Mouse (Mus musculus): ENCODE results near the gene Klf2. TPM values are rescaled to one million over a fixed set of nuclear protein-coding genes. Genes with fewer than 3 reads are reported as not detected.

The Klf2 gene
- polyA plus RNA-seq, 1 experiment from 2014 or later: 15.2 TPM

DNA sequence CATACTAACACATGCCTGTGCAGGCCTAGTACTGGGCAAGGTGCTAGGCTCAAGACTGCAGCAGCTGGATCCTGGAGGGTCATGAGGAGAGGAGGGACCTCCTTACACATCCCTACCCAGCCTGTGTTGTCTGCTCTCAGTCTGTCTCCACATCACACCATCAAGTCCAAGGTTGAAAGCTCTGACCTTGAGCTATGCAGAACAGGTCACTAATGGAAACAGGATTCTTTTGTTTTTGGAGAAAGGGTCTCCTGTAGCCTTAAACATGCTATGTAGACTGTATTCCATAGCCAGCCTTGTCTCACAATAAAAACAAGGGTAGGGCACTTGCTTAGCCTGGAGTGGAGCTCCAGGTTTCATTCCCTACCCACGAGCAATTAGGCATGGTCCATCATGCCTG, 30.1 kb downstream of the Klf2 start:
- H3K9me3 ChIP-seq (ENCODE audit: low read depth, low read length): no peaks in the 10 kb centered on the region
- WGBS: 88% methylated on average over 1 of the region's 1 CpGs
- H3K4me1 ChIP-seq (ENCODE audit: insufficient read depth): no peaks in the 10 kb centered on the region
- H3K36me3 ChIP-seq (ENCODE audit: insufficient read depth): peaks cover 51% of the 10 kb centered on the region
- no peak overlapping the region for H3K9ac ChIP-seq
- H3K27me3 ChIP-seq (ENCODE audit: insufficient read depth, low read length): no peaks in the 10 kb centered on the region
- TF ChIP-seq CTCF (IDR thresholded peaks at IDR 0.05; ENCODE audit: low read depth): no peak
- no peak overlapping the region for H3K4me2 ChIP-seq
- ATAC-seq (ENCODE audit: insufficient read depth) (no peak), DNase-seq (no peak)
- no peak overlapping the region for H3K4me3 ChIP-seq (ENCODE audit: low read depth, low read length)
- H3K27ac ChIP-seq (ENCODE audit: low read depth): no peak overlapping the region

DNA sequence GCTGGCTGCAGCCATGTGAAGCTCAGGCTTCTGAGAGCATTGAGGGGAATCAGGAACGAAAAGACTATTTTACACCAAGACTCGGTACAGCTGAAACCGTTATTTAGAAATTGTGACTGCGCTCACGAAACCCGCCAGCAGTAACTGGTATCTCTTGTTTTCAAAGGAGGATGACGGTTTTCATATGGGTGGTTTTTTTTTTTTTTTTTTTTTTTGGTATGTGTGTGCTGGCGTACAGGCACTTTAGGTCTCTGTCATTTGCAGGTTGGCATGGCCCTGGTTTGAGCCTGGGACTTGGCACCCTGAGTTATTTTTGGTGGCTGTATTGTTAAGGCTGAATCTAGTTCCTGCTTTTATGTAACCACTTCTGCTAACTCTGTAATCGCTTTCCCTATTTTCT, 31.0 kb downstream of the Klf2 start:
- Histone ChIP-seq H3K4me3 (ENCODE audit: low read depth, low read length) (no peak overlapping the region), H3K9me3 (ENCODE audit: low read depth, low read length) (no peaks in the 10 kb centered on the region), H3K4me2 (no peak overlapping the region), H3K9ac (no peak overlapping the region), H3K27ac (ENCODE audit: low read depth) (no peak overlapping the region), H3K27me3 (ENCODE audit: insufficient read depth, low read length) (no peaks in the 10 kb centered on the region), H3K36me3 (ENCODE audit: insufficient read depth) (peaks cover 50% of the 10 kb centered on the region), H3K4me1 (ENCODE audit: insufficient read depth) (no peaks in the 10 kb centered on the region)
- no peak for ATAC-seq (ENCODE audit: insufficient read depth)
- no peak for DNase-seq
- 88% methylated on average over 9 of the region's 9 CpGs for WGBS
- no peak for TF ChIP-seq CTCF (IDR thresholded peaks at IDR 0.05; ENCODE audit: low read depth)

DNA sequence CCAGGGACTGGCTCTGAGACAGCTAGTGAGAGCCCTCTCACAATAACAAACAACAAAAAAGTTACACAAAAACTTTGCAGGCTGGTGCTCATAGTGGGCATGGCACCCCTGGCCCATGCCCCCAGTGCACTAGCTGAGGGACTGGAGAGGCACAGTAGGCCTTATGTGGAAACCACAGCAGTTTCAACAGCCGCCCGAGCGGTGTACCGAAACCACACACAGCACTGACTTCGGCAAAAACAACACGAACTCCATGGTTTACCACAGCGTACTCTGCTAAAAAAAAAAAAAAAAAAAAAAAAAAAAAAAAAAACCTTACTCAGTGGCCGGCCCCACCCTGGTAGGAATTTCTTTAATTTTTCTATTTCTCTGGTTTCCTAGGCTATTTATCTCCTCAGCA, 31.9 kb downstream of the Klf2 start:
- no peak overlapping the region for H3K4me3 ChIP-seq (ENCODE audit: low read depth, low read length)
- no peak for TF ChIP-seq CTCF (IDR thresholded peaks at IDR 0.05; ENCODE audit: low read depth)
- H3K9me3 ChIP-seq (ENCODE audit: low read depth, low read length): no peaks in the 10 kb centered on the region
- H3K27me3 ChIP-seq (ENCODE audit: insufficient read depth, low read length): no peaks in the 10 kb centered on the region
- no peaks in the 10 kb centered on the region for H3K4me1 ChIP-seq (ENCODE audit: insufficient read depth)
- peaks cover 45% of the 10 kb centered on the region for H3K36me3 ChIP-seq (ENCODE audit: insufficient read depth)
- DNase-seq (no peak), ATAC-seq (ENCODE audit: insufficient read depth) (no peak)
- WGBS: 92% methylated on average over 8 of the region's 8 CpGs
- H3K27ac ChIP-seq (ENCODE audit: low read depth): no peak overlapping the region
- no peak overlapping the region for H3K9ac ChIP-seq
- H3K4me2 ChIP-seq: no peak overlapping the region

DNA sequence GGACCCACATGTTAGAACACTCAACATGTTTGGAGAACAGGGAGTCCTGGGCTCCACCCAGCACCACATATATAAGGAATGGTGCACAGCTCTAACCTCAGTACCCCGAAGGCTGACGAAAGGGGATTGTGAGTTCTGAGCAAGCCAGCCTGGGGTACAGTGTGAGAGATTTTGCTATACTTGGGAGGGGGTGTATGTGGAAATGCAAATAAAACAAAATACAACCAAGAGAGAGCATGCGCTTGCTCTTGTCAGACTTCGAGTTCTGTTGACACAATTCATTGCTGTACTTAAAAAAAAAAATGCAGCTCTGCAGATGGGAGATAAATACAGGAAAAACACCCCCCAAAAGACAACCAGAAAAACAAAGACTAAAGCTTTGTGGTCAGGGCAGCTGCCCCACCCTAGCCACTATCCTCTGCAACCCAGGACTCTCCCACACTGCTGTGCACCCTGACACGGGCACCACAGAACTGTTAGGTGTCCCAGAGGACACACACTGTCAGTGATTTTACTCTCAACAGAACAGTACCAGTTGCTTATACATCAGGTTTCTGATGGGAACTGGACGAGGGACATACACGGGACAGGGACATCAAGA, 32.7 kb downstream of the Klf2 start:
- H3K9me3 ChIP-seq (ENCODE audit: low read depth, low read length): no peaks in the 10 kb centered on the region
- H3K4me2 ChIP-seq: no peak overlapping the region
- no peaks in the 10 kb centered on the region for H3K27me3 ChIP-seq (ENCODE audit: insufficient read depth, low read length)
- DNase-seq (no peak), ATAC-seq (ENCODE audit: insufficient read depth) (no peak)
- H3K36me3 ChIP-seq (ENCODE audit: insufficient read depth): peaks cover 46% of the 10 kb centered on the region
- 86% methylated on average over 7 of the region's 7 CpGs for WGBS
- no peak overlapping the region for H3K9ac ChIP-seq
- TF ChIP-seq CTCF (IDR thresholded peaks at IDR 0.05; ENCODE audit: low read depth): no peak
- H3K27ac ChIP-seq (ENCODE audit: low read depth): no peak overlapping the region
- no peak overlapping the region for H3K4me3 ChIP-seq (ENCODE audit: low read depth, low read length)
- no peaks in the 10 kb centered on the region for H3K4me1 ChIP-seq (ENCODE audit: insufficient read depth)

DNA sequence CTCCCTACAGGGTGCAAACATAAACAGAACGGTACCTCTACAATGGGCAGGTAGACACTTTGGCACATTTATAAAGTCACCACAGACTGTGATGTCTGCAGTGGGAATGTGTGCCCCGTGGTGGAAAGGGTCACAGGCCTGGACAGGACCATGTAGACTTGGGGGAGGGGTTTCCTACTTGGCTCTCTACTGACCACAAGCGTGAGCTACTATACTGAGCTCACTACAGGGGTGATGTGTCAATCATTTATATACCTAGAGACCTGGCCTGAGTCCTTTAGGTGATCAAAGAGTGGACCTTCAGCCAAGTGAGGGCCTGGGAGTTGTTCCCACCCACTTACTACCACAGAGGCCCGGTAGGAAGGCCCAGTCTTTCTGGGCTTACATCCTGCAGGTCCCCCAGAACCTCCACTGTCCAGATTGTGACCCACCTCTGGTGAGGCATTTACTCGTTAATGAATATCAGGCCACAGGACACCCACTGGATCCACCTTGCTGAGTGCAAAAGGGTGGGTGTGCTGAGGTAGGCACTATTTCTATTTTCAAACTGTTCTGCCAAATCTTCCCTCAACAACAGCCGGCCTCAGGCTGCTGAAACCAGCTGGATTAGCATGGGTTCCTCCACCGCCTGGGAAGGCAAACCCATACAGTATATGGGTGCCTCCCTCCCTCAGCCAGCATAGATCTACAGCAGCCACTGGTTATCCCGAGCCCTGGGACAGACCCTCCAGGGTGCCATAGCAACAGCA, 34.3 kb downstream of the Klf2 start:
- Histone ChIP-seq H3K27ac (ENCODE audit: low read depth) (no peak overlapping the region), H3K9ac (no peak overlapping the region), H3K27me3 (ENCODE audit: insufficient read depth, low read length) (no peaks in the 10 kb centered on the region), H3K4me1 (ENCODE audit: insufficient read depth) (no peaks in the 10 kb centered on the region), H3K4me2 (no peak overlapping the region), H3K9me3 (ENCODE audit: low read depth, low read length) (no peaks in the 10 kb centered on the region), H3K4me3 (ENCODE audit: low read depth, low read length) (no peak overlapping the region), H3K36me3 (ENCODE audit: insufficient read depth) (peaks cover 50% of the 10 kb centered on the region)
- 69% methylated on average over 8 of the region's 8 CpGs for WGBS
- no peak for TF ChIP-seq CTCF (IDR thresholded peaks at IDR 0.05; ENCODE audit: low read depth)
- DNase-seq: no peak
- ATAC-seq (ENCODE audit: insufficient read depth): peak; percentile 81

DNA sequence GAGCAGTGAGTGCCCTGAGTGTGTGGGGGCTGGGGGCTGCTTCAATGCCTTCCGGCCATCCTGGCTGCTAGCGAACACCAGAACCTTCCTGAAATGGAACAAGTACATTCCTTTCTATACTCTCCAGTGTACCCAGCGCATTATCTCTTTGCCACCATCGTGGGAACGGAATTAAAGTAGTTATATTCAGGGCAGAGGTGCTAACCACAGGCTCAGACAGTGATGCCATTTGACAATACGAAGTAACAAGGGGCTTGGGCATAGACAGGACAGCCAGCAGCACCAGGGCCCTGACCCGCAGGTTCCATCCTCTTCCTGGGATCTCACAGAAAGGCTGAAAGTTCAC, 34.8 kb downstream of the Klf2 start:
- DNase-seq (peak; percentile 41), ATAC-seq (ENCODE audit: insufficient read depth) (no peak)
- Histone ChIP-seq H3K36me3 (ENCODE audit: insufficient read depth) (peaks cover 54% of the 10 kb centered on the region), H3K9ac (no peak overlapping the region), H3K27ac (ENCODE audit: low read depth) (no peak overlapping the region), H3K27me3 (ENCODE audit: insufficient read depth, low read length) (no peaks in the 10 kb centered on the region), H3K4me1 (ENCODE audit: insufficient read depth) (no peaks in the 10 kb centered on the region), H3K4me3 (ENCODE audit: low read depth, low read length) (no peak overlapping the region), H3K4me2 (no peak overlapping the region), H3K9me3 (ENCODE audit: low read depth, low read length) (no peaks in the 10 kb centered on the region)
- 79% methylated on average over 7 of the region's 7 CpGs for WGBS
- TF ChIP-seq CTCF (IDR thresholded peaks at IDR 0.05; ENCODE audit: low read depth): no peak

DNA sequence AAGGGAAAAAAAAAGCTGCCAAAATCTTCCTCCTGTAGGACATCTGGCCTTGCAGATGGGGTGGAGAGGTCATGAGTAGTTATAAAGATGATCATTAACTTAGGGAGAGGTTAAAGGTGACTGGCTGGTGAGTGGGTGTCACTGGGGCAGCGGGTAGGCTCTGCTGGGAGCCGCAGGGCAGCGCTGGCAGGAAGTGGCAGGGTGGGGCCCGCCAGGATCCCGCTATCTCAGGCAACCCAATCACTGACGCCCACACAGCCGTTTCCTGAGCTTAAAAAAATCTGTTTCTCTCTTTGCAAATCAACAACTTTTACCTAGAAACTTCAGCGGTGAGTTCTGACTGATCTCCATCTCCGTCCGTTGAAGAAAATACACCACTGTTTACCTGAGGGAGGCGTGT, 35.4 kb downstream of the Klf2 start:
- H3K4me2 ChIP-seq: no peak overlapping the region
- 60% methylated on average over 11 of the region's 11 CpGs for WGBS

More for the DNA sequence above, 35.4 kb downstream of the Klf2 start:
- H3K4me3 ChIP-seq (ENCODE audit: low read depth, low read length): no peak overlapping the region
- DNase-seq (peak; percentile 27), ATAC-seq (ENCODE audit: insufficient read depth) (no peak)
- no peaks in the 10 kb centered on the region for H3K27me3 ChIP-seq (ENCODE audit: insufficient read depth, low read length)
- TF ChIP-seq CTCF (IDR thresholded peaks at IDR 0.05; ENCODE audit: low read depth): no peak
- H3K36me3 ChIP-seq (ENCODE audit: insufficient read depth): peaks cover 58% of the 10 kb centered on the region
- H3K4me1 ChIP-seq (ENCODE audit: insufficient read depth): no peaks in the 10 kb centered on the region
- no peak overlapping the region for H3K27ac ChIP-seq (ENCODE audit: low read depth)
- H3K9me3 ChIP-seq (ENCODE audit: low read depth, low read length): no peaks in the 10 kb centered on the region
- H3K9ac ChIP-seq: no peak overlapping the region
